In genomic region chr17:51986920-51987319, GRCm38 (mm10) we compare ENCODE assay signal across 13 mouse cellular contexts.
"Had no signal": no experiment of that assay in that cellular context is flagged by ENCODE, and none has a peak within 500 bp of the region (broad histone marks: within the 10 kb centered on the region; RNA-seq: fewer than 3 reads in every experiment).

No protein-coding gene starts in this region.

- H3K4me3 ChIP-seq: liver, embryonic 13.5 days; neural tube, embryonic 12.5 days; neural tube, embryonic 15.5 days had no signal

- H3K9me3 ChIP-seq: liver, embryonic 13.5 days; neural tube, embryonic 12.5 days; neural tube, embryonic 15.5 days had no signal

- H3K27ac ChIP-seq: liver, embryonic 13.5 days; neural tube, embryonic 12.5 days; neural tube, embryonic 15.5 days; stomach, postnatal 0 days had no signal

- DNase-seq: kidney, adult 18-20 months; kidney, adult 9 months; kidney, postnatal 14 days; left cerebral cortex, postnatal 4 days; liver, embryonic 13.5 days; lung, adult 2 months; lung, postnatal 14 days; lung, postnatal 4 days; right cerebral cortex, postnatal 14 days; right cerebral cortex, postnatal 4 days had no signal

- H3K9ac ChIP-seq: liver, embryonic 13.5 days; neural tube, embryonic 12.5 days; neural tube, embryonic 15.5 days had no signal

- H3K36me3 ChIP-seq: liver, embryonic 13.5 days; neural tube, embryonic 12.5 days; neural tube, embryonic 15.5 days had no signal

- H3K4me2 ChIP-seq: liver, embryonic 13.5 days; neural tube, embryonic 12.5 days; neural tube, embryonic 15.5 days had no signal

- H3K27me3 ChIP-seq: liver, embryonic 13.5 days; neural tube, embryonic 12.5 days; neural tube, embryonic 15.5 days had no signal

- H3K4me1 ChIP-seq: liver, embryonic 13.5 days; neural tube, embryonic 12.5 days; neural tube, embryonic 15.5 days had no signal
